Mouse (Mus musculus): ENCODE data around the gene Stab1. TPM values are rescaled to one million over a fixed set of nuclear protein-coding genes. Genes with fewer than 3 reads are reported as not detected.

Stab1 gene
- polyA plus RNA-seq, 1 experiment: 41.5 TPM

- H3K4me1 ChIP-seq (ENCODE audit: control insufficient read depth, insufficient read depth, low read length): peaks cover 18% of the 10 kb centered on the region
- 90% methylated on average over 8 of the region's 8 CpGs for WGBS
- TF ChIP-seq CTCF (conservative IDR thresholded peaks at IDR 0.05; ENCODE audit: insufficient read depth, insufficient read length, low read depth, low read length) (no peak), POLR2A (IDR thresholded peaks at IDR 0.05; ENCODE audit: low read depth, low read length) (no peak)
- no peak overlapping the region; the same call in 1 of the 2 replicates for H3K4me3 ChIP-seq (ENCODE audit: insufficient read depth, low read depth, low read length)
- H3K27ac ChIP-seq (ENCODE audit: insufficient read depth, low read depth, low read length): no peak overlapping the region
- DNase-seq: no peak
- H3K27me3 ChIP-seq (replicated peaks; ENCODE audit: control insufficient read depth, insufficient read depth, low read length): no peaks in the 10 kb centered on the region
- H3K36me3 ChIP-seq (ENCODE audit: control insufficient read depth, insufficient read depth, low read length): peaks cover 2% of the 10 kb centered on the region; the same call in 1 of the 2 replicates
Observed at GRCm38 (mm10) chr14:31126826-31127225, 41.6 kb downstream of the Stab1 start.

DNA sequence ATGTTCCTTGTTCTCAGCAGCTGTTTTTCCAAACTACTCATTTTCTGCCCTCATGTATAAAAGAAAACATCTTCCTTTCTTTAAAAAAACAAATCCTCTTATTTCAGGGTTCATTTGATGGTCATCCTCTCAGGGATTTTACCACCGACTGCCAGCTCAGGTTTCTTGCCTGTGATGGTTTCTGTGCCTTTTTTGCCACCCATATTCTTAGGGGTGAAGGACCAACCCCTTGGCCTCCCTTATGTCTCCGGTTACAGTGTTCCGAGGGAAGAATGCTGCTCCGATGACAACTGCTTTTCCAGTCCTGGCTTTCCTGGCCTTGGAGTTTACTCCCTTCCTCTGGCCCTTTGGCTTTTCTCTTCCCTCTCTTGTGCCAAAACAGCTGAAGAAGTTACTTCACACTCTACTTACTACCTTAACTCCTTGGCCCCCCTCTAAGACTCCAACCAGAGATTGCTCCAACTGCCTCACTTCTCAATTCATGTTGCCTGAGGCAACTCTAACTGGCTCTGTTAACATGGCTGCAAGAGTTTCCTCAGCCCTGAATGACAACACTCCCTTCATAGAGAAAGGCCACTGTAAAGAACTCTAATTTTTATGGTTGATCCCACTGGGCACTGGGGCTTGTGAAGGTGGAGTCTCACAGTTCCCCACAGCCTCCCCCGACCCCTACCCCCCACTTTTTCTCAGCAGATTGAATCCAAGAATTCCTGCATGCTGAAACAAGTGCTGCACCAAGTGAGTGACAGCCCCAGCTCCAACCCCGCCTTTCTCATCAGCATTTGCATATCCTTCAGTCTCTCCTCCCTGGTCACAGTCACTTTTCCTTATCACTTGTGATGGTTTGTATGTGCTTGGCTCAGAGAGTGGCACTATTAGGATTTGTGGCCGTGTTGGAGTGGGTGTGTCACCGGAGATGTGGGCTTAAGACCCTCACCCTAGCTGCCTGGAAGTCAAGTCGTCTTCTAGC, 43.0 kb downstream of the Stab1 start:
- Histone ChIP-seq H3K4me3 (ENCODE audit: insufficient read depth, low read depth, low read length) (no peak overlapping the region), H3K36me3 (ENCODE audit: control insufficient read depth, insufficient read depth, low read length) (peaks cover 4% of the 10 kb centered on the region), H3K27ac (ENCODE audit: insufficient read depth, low read depth, low read length) (peak overlapping the region; percentile 43; the same call in 1 of the 2 replicates), H3K4me1 (ENCODE audit: control insufficient read depth, insufficient read depth, low read length) (peaks cover 21% of the 10 kb centered on the region), H3K27me3 (replicated peaks; ENCODE audit: control insufficient read depth, insufficient read depth, low read length) (no peaks in the 10 kb centered on the region)
- DNase-seq: no peak
- TF ChIP-seq CTCF (conservative IDR thresholded peaks at IDR 0.05; ENCODE audit: insufficient read depth, insufficient read length, low read depth, low read length) (no peak), POLR2A (IDR thresholded peaks at IDR 0.05; ENCODE audit: low read depth, low read length) (no peak)
- WGBS: 32% methylated on average over 9 of the region's 9 CpGs

GRCm38 (mm10) chr14:31115522-31115921, 52.9 kb downstream of the Stab1 start:
- H3K36me3 ChIP-seq (ENCODE audit: control insufficient read depth, insufficient read depth, low read length): peaks cover 12% of the 10 kb centered on the region

GRCm38 (mm10) chr14:31114011-31114410, 54.4 kb downstream of the Stab1 start:
- Histone ChIP-seq H3K36me3 (ENCODE audit: control insufficient read depth, insufficient read depth, low read length) (peaks cover 14% of the 10 kb centered on the region), H3K4me3 (ENCODE audit: insufficient read depth, low read depth, low read length) (no peak overlapping the region), H3K4me1 (ENCODE audit: control insufficient read depth, insufficient read depth, low read length) (peaks cover 15% of the 10 kb centered on the region; the same call in 1 of the 2 replicates), H3K27me3 (replicated peaks; ENCODE audit: control insufficient read depth, insufficient read depth, low read length) (no peaks in the 10 kb centered on the region), H3K27ac (ENCODE audit: insufficient read depth, low read depth, low read length) (no peak overlapping the region)
- TF ChIP-seq CTCF (conservative IDR thresholded peaks at IDR 0.05; ENCODE audit: insufficient read depth, insufficient read length, low read depth, low read length): no peak
- TF ChIP-seq POLR2A (IDR thresholded peaks at IDR 0.05; ENCODE audit: low read depth, low read length): no peak
- DNase-seq: no peak
- WGBS: 75% methylated on average over 3 of the region's 3 CpGs

More at GRCm38 (mm10) chr14:31115522-31115921, 52.9 kb downstream of the Stab1 start:
- 21% methylated on average over 2 of the region's 2 CpGs for WGBS
- H3K27me3 ChIP-seq (replicated peaks; ENCODE audit: control insufficient read depth, insufficient read depth, low read length): no peaks in the 10 kb centered on the region
- TF ChIP-seq CTCF (conservative IDR thresholded peaks at IDR 0.05; ENCODE audit: insufficient read depth, insufficient read length, low read depth, low read length): no peak
- no peak for TF ChIP-seq POLR2A (IDR thresholded peaks at IDR 0.05; ENCODE audit: low read depth, low read length)
- 0 out of 2 replicates have a peak overlapping the region, but pooled peaks have one; percentile 20 for H3K27ac ChIP-seq (ENCODE audit: insufficient read depth, low read depth, low read length)
- peaks cover 15% of the 10 kb centered on the region; the same call in 1 of the 2 replicates for H3K4me1 ChIP-seq (ENCODE audit: control insufficient read depth, insufficient read depth, low read length)
- peak; percentile 51 for DNase-seq
- H3K4me3 ChIP-seq (ENCODE audit: insufficient read depth, low read depth, low read length): no peak overlapping the region

DNA sequence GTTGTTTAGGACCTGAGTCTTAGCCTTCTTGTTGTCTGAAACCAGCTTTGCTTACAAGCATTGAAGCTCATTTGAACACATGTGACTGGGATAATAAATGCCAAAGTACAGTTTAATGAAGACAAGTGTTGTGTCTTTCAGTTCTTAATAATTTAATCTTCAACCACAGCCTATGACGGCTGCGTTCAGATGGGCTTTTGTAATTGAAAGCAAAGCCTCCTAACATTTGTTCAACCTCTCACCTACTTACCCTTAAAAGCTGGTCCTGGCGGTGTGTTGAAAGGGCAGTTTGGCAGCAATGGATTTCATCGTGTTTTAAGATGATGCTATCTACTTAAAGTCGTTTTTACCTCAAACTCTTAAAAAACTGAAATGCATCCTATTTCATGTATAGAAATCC, 56.3 kb downstream of the Stab1 start:
- 46% methylated on average over 5 of the region's 5 CpGs for WGBS
- Histone ChIP-seq H3K36me3 (ENCODE audit: control insufficient read depth, insufficient read depth, low read length) (peaks cover 11% of the 10 kb centered on the region; the same call in 1 of the 2 replicates), H3K4me3 (ENCODE audit: insufficient read depth, low read depth, low read length) (no peak overlapping the region), H3K4me1 (ENCODE audit: control insufficient read depth, insufficient read depth, low read length) (peaks cover 15% of the 10 kb centered on the region; the same call in 1 of the 2 replicates), H3K27ac (ENCODE audit: insufficient read depth, low read depth, low read length) (peak overlapping the region; percentile 90), H3K27me3 (replicated peaks; ENCODE audit: control insufficient read depth, insufficient read depth, low read length) (no peaks in the 10 kb centered on the region)
- DNase-seq: peak; percentile 76
- TF ChIP-seq CTCF (conservative IDR thresholded peaks at IDR 0.05; ENCODE audit: insufficient read depth, insufficient read length, low read depth, low read length) (no peak), POLR2A (IDR thresholded peaks at IDR 0.05; ENCODE audit: low read depth, low read length) (no peak)

DNA sequence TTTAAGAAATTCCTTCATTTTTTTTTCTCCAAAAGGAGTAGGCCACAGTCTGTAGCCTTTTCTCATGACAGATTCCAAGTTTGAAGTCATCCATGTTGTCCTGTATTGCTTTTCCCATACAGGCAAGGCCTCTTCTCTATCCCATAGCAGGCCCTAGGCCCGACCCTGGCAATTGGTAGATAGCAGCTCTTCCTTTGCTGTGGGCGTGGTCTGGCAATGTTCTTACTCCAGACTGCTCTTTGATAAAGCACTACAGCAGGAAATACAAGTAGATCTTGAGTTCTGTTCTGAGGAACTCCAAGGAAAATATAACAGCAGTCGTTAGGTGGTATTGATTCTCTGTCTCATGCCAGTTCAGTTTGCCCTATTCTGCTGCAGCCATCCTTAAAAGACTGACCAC, 57.8 kb downstream of the Stab1 start:
- H3K27me3 ChIP-seq (replicated peaks; ENCODE audit: control insufficient read depth, insufficient read depth, low read length): no peaks in the 10 kb centered on the region
- H3K4me1 ChIP-seq (ENCODE audit: control insufficient read depth, insufficient read depth, low read length): peaks cover 15% of the 10 kb centered on the region; the same call in 1 of the 2 replicates
- peaks cover 17% of the 10 kb centered on the region for H3K36me3 ChIP-seq (ENCODE audit: control insufficient read depth, insufficient read depth, low read length)
- 75% methylated on average over 3 of the region's 3 CpGs for WGBS
- H3K27ac ChIP-seq (ENCODE audit: insufficient read depth, low read depth, low read length): no peak overlapping the region
- no peak overlapping the region for H3K4me3 ChIP-seq (ENCODE audit: insufficient read depth, low read depth, low read length)
- TF ChIP-seq CTCF (conservative IDR thresholded peaks at IDR 0.05; ENCODE audit: insufficient read depth, insufficient read length, low read depth, low read length) (no peak), POLR2A (IDR thresholded peaks at IDR 0.05; ENCODE audit: low read depth, low read length) (no peak)
- DNase-seq: no peak

DNA sequence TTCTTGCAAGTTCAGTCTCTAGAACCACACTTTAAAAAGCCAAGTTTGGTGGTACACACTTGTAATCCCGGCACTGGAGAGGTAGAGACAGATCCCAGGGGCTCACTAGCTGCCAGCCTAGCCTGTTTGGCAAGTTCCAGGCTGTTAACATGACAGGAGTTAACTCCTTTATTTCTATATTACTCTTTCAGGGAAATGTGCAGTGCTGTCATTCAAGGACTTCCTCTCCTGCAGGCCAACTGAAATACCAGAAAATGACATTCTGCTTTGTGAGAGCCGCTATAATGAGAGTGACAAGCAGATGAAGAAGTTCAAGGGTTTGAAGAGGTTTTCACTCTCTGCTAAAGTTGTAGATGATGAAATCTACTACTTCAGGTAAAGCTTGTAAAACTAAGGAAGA, 63.3 kb downstream of the Stab1 start:
- Histone ChIP-seq H3K36me3 (ENCODE audit: control insufficient read depth, insufficient read depth, low read length) (peaks cover 12% of the 10 kb centered on the region), H3K4me1 (ENCODE audit: control insufficient read depth, insufficient read depth, low read length) (no peaks in the 10 kb centered on the region), H3K27ac (ENCODE audit: insufficient read depth, low read depth, low read length) (no peak overlapping the region), H3K27me3 (replicated peaks; ENCODE audit: control insufficient read depth, insufficient read depth, low read length) (no peaks in the 10 kb centered on the region), H3K4me3 (ENCODE audit: insufficient read depth, low read depth, low read length) (no peak overlapping the region)
- TF ChIP-seq POLR2A (IDR thresholded peaks at IDR 0.05; ENCODE audit: low read depth, low read length) (no peak), CTCF (conservative IDR thresholded peaks at IDR 0.05; ENCODE audit: insufficient read depth, insufficient read length, low read depth, low read length) (no peak)
- 80% methylated on average over 2 of the region's 2 CpGs for WGBS
- no peak for DNase-seq
